Mouse (Mus musculus): ENCODE measurements around the gene Fgfr2.

Gene Fgfr2

DNA sequence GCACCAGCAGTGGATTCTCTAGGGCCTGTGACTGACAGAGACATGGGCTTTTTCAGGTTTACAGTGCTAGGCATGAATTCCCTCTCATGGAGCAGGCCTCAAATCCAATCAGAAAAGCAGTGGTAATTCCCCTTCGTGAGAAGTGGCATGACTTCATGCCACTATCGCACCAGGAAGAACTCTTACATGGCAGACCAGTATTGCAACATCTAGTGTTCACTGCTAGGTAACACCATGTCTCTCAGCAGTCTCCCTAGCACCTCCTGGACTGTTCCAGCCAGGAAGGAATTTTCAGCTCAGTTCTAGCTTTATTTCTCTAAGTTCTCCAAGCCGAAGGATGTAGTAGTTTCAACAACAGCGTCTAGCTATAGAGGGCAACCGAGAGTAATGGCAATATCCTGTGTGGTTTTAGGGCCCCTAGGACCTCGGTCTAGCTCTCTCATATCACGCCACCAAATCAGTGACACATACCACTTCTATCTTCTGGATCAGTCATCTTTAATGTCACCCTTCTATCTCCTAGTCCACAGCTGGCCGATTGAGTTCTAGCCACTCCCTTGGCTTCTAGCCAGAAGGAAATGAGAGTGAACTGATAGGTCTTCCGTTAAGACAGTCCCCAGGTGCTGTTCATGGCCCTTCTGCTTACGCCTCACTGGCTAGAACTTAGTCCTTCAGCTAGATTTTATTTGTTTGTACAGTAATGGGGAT is 720.6 kb downstream of the Fgfr2 start:
- DNase-seq (ENCODE audit: low spot score): no peak

DNA sequence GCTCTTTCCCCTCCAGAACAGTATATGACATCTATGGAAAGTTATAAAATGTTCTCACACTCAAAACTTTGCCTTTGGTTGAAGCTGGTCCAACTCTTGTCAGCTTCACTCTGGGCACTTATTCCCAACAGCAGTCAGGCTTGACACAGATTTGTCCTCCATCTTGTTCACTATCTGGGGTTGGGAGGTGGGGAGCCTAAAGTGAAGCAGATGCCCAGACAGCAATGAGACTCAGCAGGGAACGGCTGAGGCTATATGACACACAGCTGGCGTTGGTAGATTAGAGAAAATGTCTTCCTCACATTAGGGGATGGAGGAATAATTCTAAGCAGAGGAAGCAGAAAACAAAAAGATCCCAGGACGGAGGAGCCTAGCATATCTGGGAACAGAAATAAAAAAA is 724.7 kb downstream of the Fgfr2 start:
- no peak for DNase-seq (ENCODE audit: low spot score)

DNA sequence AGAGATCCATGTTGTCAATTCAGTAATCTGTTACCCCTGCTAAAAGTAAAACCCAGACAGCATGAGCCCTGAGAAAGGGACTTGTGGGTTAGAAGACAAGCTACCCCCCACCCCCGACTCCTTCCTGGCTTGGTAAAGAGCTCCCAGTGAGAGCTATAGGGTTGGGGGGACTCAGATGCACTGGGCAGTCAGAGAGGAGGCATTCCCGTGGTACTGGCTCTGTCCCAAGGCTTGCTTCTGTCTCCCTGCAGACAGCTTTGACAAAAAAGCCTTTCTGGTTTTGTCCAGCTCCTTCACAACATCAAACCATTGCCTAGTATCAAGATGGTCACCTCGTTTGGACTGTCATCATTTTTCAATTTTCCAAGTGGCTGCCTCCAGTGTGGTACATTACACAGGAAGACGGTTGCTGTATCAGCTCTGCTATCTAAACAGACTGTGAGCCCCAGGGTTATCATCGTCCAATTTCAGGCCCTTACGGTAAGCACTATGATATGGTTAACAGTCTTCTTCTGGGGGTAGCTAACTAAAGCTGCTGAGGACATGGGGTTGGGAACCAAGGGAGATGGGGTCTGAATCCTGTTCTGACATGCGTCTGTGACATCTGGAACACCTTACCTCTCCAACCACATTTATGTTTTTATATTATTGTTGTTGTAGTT is 726.4 kb downstream of the Fgfr2 start:
- no peak for DNase-seq (ENCODE audit: low spot score)

- no peak for DNase-seq (ENCODE audit: low spot score)
These were observed 729.5 kb downstream of the Fgfr2 start for GRCm38 (mm10) chr7:132393582-132394175.

DNA sequence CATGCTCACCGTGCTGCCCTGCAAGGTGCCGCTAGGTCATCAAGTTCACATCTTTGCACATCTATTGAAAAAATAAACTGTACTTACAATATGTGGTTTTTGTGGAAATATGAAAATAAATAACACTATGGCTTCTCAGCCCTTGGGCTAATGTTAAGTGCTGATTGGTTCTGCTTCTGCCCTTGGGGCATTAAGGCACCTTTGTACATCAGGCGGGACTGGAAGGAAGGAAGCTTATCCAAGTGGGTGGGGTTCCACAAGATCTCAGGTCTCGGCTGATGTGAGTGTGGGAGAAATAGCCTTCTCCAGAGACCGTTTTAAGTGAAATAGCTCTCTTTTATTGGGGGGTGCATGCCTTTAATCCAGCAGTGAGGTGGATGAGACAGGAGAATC is 730.1 kb downstream of the Fgfr2 start:
- no peak for DNase-seq (ENCODE audit: low spot score)

DNA sequence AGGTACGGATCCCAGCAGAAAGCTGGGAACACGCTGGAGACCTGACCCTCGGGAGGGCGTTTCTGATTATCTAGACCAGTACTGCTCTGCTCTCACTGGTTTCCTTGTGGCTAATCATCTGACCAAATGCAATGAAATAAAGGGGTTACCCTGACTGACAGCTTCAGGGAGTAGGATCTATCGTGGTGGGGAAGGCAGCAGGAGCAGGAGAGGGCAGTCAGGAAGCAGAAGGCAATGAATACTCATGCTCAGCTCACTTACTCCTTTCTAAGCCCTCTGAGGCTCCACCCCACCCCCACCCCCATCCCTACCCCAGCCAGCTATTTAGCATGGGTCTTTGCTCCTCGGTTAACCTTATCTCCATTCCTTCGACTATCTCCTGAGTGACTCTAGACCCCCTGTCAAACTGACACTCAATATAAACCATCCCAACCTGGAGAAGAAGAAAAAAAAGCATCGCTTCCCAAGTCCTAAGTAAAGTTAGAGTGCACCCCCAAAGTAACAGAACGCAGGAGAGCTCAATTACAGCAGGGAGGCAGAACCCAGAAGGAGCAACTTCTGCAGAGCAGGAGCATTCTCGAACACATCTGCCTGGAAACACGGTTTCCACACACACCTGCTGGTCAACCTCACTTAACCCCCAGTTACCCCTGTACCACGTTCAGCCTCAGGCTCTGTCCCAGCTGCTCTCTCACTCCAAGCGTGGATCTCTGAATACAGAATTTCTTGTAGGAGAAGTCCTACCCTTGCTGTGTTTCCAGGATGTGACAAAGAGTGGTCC is 730.7 kb downstream of the Fgfr2 start:
- no peak for DNase-seq (ENCODE audit: low spot score)

GRCm38 (mm10) chr7:132389473-132389872 is 733.7 kb downstream of the Fgfr2 start:
- DNase-seq (ENCODE audit: low spot score): no peak

GRCm38 (mm10) chr7:132387507-132387906 is 735.6 kb downstream of the Fgfr2 start:
- no peak for DNase-seq (ENCODE audit: low spot score)

DNA sequence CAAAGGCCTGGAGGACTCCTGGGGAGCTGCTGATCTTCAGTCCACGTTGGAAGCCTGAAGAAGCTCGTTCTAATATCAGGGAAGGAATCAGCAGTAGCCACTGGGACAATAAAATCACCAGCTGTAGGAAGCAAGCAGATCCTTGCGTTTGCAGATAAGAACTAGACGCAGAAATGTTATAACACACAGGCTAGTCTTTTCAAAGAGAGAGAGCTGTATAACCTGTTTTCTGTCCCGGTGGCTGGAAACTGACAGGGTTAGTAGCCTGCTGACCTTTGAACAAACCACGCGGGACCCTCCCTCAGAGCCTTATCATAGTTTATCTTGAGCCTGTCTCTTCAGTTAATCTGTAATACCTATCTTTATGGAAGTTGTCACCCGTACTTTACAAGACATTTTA is 736.8 kb downstream of the Fgfr2 start:
- DNase-seq (ENCODE audit: low spot score): no peak

DNA sequence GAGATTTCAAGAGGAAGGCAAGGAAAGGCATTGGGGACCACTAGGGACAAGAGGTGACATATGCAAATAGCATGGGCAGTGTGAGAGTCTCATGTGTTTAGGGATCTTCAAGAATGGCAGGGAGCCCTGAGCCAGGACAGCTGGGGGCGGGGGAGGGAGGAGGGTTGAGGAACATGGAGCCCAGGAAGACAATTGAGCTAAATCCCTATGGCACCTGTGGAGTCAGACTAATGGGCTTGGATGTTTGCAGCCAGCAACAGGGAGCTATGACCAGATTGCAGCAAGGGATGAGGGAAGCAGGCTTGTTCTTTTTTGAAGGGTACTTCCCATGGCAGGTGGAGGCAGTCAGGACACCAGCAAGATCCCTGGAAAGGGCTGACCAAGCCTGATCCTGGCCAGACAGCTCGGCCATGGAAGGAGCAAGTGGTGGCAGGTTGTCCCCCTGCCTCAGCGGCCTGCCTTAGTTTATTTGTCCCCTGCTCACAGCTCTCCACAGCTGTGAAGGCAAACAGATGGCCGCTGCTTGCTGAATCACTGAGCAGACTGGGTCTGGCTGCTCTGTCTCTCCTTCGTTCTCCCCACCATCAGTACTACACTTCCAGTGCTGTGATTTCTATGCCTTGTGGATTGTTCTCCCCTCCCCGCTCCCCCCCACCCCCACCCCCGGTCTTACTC is 737.6 kb downstream of the Fgfr2 start:
- no peak for DNase-seq (ENCODE audit: low spot score)

DNA sequence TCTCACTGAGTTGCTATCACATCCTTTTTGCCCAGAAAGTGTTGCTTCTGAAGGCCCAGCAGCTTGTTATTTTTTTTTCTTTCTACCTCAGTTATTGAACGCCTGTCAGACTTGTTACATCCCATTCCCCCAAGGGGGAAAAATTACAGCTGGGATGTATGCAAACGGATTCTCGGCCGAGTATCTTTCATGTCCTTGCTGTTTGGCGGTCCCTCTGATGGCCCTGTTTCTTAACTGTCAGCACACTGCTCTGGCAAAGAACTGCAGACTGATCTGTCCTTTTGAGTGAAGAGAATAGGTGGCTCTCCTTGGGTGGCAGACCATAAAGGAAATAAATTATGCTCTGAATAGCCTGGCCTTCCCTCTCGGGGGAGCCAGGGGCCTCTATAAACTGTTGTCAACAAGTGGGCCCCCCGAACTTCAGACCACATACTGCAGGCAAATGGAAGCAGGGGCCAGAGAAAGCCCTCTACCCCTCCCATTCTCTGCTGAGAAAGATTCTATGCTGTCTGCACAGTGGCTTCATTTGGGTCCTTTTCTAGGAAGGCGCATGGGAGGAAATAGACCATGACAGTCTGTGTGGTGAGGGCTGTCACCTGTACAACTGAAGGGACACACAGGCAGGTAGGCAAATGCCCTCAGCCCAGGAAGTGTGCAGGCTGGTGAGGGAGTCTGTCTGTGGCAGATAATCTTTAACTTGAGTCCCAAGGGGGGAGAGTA is 738.3 kb downstream of the Fgfr2 start:
- DNase-seq (ENCODE audit: low spot score): no peak

GRCm38 (mm10) chr7:132380634-132381336 is 742.4 kb downstream of the Fgfr2 start:
- no peak for DNase-seq (ENCODE audit: low spot score)

- no peak for DNase-seq (ENCODE audit: low spot score)
These were observed 745.2 kb downstream of the Fgfr2 start for GRCm38 (mm10) chr7:132377913-132378312.

GRCm38 (mm10) chr7:132373594-132374378 is 749.4 kb downstream of the Fgfr2 start:
- no peak for DNase-seq (ENCODE audit: low spot score)

DNA sequence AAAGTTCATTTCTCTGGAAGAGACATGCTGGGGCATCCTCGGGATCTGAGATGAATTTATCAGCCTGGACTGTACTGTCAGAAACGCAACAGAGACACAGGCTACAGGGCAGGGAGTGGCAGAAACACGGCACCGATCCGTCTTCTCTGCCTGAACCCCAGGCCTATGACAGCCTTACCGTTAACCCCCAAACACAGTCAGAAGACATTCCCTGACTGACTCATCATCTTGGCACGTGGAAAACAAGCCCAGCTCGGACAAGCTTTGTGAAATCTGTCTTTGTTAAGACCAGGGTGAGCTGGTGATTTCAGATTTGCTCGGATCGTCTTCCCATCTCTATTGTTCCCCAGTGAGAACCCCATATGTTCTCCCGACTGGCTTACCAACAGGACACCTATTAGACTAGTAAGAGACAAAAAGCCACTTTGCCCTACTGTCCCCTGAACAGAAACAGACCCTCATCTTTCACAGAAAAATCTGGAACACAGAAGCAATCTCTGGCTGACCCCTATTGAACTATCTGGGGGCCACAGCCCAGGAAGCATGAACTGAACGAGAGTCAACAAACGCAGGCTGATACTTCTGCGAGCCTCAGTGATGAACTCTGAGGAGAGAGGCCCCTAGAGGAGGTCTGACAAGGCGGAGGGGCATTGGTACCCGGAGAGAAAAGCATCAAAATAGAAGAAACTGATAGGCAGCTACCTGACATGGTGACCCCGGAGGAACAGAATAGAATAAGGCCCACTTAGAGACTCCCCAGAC is 750.2 kb downstream of the Fgfr2 start:
- no peak for DNase-seq (ENCODE audit: low spot score)

GRCm38 (mm10) chr7:132371832-132372231 is 751.3 kb downstream of the Fgfr2 start:
- DNase-seq (ENCODE audit: low spot score): no peak

GRCm38 (mm10) chr7:132369784-132370183 is 753.4 kb downstream of the Fgfr2 start:
- no peak for DNase-seq (ENCODE audit: low spot score)

- DNase-seq (ENCODE audit: low spot score): no peak
These were observed 754.3 kb downstream of the Fgfr2 start for GRCm38 (mm10) chr7:132368859-132369258.

DNA sequence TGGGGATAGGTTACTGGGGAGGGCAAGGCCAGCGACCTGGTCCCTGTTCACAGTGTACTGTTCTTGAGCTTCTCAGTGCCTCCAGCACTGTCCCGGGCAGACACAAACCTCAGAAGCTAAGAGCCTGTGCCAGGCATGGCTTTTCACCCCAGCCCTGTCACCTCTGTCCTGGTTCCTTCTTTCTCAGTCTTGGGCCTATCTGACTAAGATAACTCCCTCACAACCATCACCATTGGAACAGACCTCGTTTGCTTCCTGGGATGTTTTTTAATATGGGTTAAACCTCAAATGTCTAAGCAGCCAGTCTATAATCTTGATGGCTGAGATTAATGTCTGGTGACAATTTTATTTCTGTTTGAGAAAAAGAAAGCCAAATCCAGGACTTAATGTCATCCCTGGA is 755.8 kb downstream of the Fgfr2 start:
- no peak for DNase-seq (ENCODE audit: low spot score)
